Mouse (Mus musculus): ENCODE results near the gene Ythdf1. TPM values are rescaled to one million over a fixed set of nuclear protein-coding genes. Genes with fewer than 3 reads are reported as not detected.

Ythdf1 gene
- total RNA-seq, 2 experiments from 2014 or later: 58.7 to 62.5 TPM

GRCm38 (mm10) chr2:180889271-180889920, 31.4 kb downstream of the Ythdf1 start:
- DNase-seq (ENCODE audit: extremely low spot score in 1 of 2, low spot score in 1 of 2): no peak

GRCm38 (mm10) chr2:180885270-180885669, 35.5 kb downstream of the Ythdf1 start:
- DNase-seq (ENCODE audit: extremely low spot score in 1 of 2, low spot score in 1 of 2): no peak

GRCm38 (mm10) chr2:180881281-180881680, 39.5 kb downstream of the Ythdf1 start:
- no peak for DNase-seq (ENCODE audit: extremely low spot score in 1 of 2, low spot score in 1 of 2)

- no peak for DNase-seq (ENCODE audit: extremely low spot score in 1 of 2, low spot score in 1 of 2)
Measured at GRCm38 (mm10) chr2:180879365-180880067, 41.2 kb downstream of the Ythdf1 start.

- DNase-seq (ENCODE audit: extremely low spot score in 1 of 2, low spot score in 1 of 2): no peak
Measured at GRCm38 (mm10) chr2:180870006-180870405, 50.7 kb downstream of the Ythdf1 start.

GRCm38 (mm10) chr2:180861561-180861960, 59.2 kb downstream of the Ythdf1 start:
- peak; percentile 33 to 46 for DNase-seq (ENCODE audit: extremely low spot score in 1 of 2, low spot score in 1 of 2)

GRCm38 (mm10) chr2:180857121-180857520, 63.6 kb downstream of the Ythdf1 start:
- no peak for DNase-seq (ENCODE audit: extremely low spot score in 1 of 2, low spot score in 1 of 2)

GRCm38 (mm10) chr2:180855005-180855544, 65.7 kb downstream of the Ythdf1 start:
- DNase-seq (ENCODE audit: extremely low spot score in 1 of 2, low spot score in 1 of 2): no peak

Small RNA genes lying within 50 kb of the gene (microRNA-seq; reads per million reads assigned to microRNA genes)
- gene Mir124a-3: 1.00 to 2.2 reads per million in 2 experiments

Other genes with a start within 250 kb of the Ythdf1 start
- 10 to 100 TPM; 51.1 to 59.6 TPM for gene Dido1, start 210.9 kb downstream of the Ythdf1 start, total RNA-seq (2021)
- 10 to 100 TPM; 60.5 to 62.2 TPM for gene Gid8, start 210.8 kb downstream of the Ythdf1 start, total RNA-seq (2021)
- under 1 TPM; 0.12 to 0.52 TPM for gene Slc17a9, start 195.7 kb downstream of the Ythdf1 start, total RNA-seq (2021)
- not detected for gene Bhlhe23, start 144.0 kb downstream of the Ythdf1 start, total RNA-seq (2021)
- gene Birc7, start 8.1 kb upstream of the Ythdf1 start, total RNA-seq (2021): under 1 TPM in 1 of 2 experiments, not detected in 1; 0.22 TPM
- 10 to 100 TPM; 62.0 to 63.2 TPM for gene Nkain4, start 33.8 kb upstream of the Ythdf1 start, total RNA-seq (2021)
- 100 to 1,000 TPM; 132 to 136 TPM for gene Arfgap1, start 46.3 kb upstream of the Ythdf1 start, total RNA-seq (2021)
- gene Col20a1, start 65.6 kb upstream of the Ythdf1 start, total RNA-seq (2021): 1 to 10 TPM; 1.3 to 3.0 TPM
- gene Chrna4, start 122.6 kb upstream of the Ythdf1 start, total RNA-seq (2021): 10 to 100 TPM; 15.8 to 17.8 TPM
- gene Kcnq2, start 214.4 kb upstream of the Ythdf1 start, total RNA-seq (2021): 100 to 1,000 TPM; 277 to 291 TPM
- 1,000 to 10,000 TPM; 1,080 to 1,201 TPM for gene Eef1a2, start 236.1 kb upstream of the Ythdf1 start, total RNA-seq (2021)

All from layer of hippocampus, postnatal 25 days (tissue).